Mouse (Mus musculus) inflammation-experienced regulatory T-cells, adult 6 months (primary cell): ENCODE measurements around the gene Ankrd54. TPM values are rescaled to one million over a fixed set of nuclear protein-coding genes. Genes with fewer than 3 reads are reported as not detected.
"Not testable (repeated sequence)": the region's sequence is repeated elsewhere in the genome, so short reads cannot be mapped to it uniquely, and the experiment has no call there.

ENCODE experiments used
- ATAC-seq: one replicate; pipeline ENCODE4 v1.8.0; 2017
- polyA plus RNA-seq, 3 experiments: library from polyadenylated mRNA; unstranded; fragments of 100-300 nt; shearing (Covaris generic); gene quantifications; one replicate each; pipeline ENCODE4 v1.2.1; 2017

Ankrd54 gene
- polyA plus RNA-seq, 3 experiments from 2014 or later: 5.5 to 10.8 (median 9.2) TPM

- ATAC-seq: not testable (repeated sequence)
These were observed 54.9 kb downstream of the Ankrd54 start for GRCm38 (mm10) chr15:79007836-79008235.

- ATAC-seq: no peak
These were observed 55.6 kb downstream of the Ankrd54 start for GRCm38 (mm10) chr15:79007059-79007458.

GRCm38 (mm10) chr15:79006638-79007037 lies 56.1 kb downstream of the Ankrd54 start:
- ATAC-seq: no peak

- ATAC-seq: no peak
These were observed 57.1 kb downstream of the Ankrd54 start for GRCm38 (mm10) chr15:79005581-79005980.

Other genes with a start within 250 kb of the Ankrd54 start
- not detected for gene Cdc42ep1, start 220.3 kb downstream of the Ankrd54 start, polyA plus RNA-seq
- not detected for gene Lgals2, start 207.4 kb downstream of the Ankrd54 start, polyA plus RNA-seq
- 10 to 100 TPM; 11.9 to 22.5 (median 16.1) TPM for gene Gga1, start 185.7 kb downstream of the Ankrd54 start, polyA plus RNA-seq
- not detected for gene Gm49510, start 163.2 kb downstream of the Ankrd54 start, polyA plus RNA-seq
- gene Sh3bp1, start 163.1 kb downstream of the Ankrd54 start, polyA plus RNA-seq: 10 to 100 TPM; 49.5 to 72.6 (median 52.6) TPM
- gene Pdxp, start 149.0 kb downstream of the Ankrd54 start, polyA plus RNA-seq: 1 to 10 TPM in 2 of 3 experiments, under 1 TPM in 1; 0.94 to 3.8 (median 3.3) TPM
- gene Lgals1, start 136.2 kb downstream of the Ankrd54 start, polyA plus RNA-seq: 1,000 to 10,000 TPM in 1 of 3 experiments, 100 to 1,000 TPM in 2; 309 to 2,729 (median 443) TPM
- 10 to 100 TPM; 38.8 to 53.8 (median 51.1) TPM for gene Nol12, start 128.0 kb downstream of the Ankrd54 start, polyA plus RNA-seq
- gene Triobp, start 115.2 kb downstream of the Ankrd54 start, polyA plus RNA-seq: 10 to 100 TPM; 14.8 to 27.1 (median 20.3) TPM
- gene H1f0, start 34.4 kb downstream of the Ankrd54 start, polyA plus RNA-seq: 10 to 100 TPM; 31.0 to 52.3 (median 36.9) TPM
- not detected for gene Galr3, start 21.0 kb downstream of the Ankrd54 start, polyA plus RNA-seq
- 100 to 1,000 TPM; 224 to 286 (median 240) TPM for gene Eif3l, start 12.3 kb upstream of the Ankrd54 start, polyA plus RNA-seq
- 10 to 100 TPM in 2 of 3 experiments, 1 to 10 TPM in 1; 7.0 to 20.8 (median 13.3) TPM for gene Micall1, start 46.0 kb upstream of the Ankrd54 start, polyA plus RNA-seq
- gene Polr2f, start 78.1 kb upstream of the Ankrd54 start, polyA plus RNA-seq: 100 to 1,000 TPM; 109 to 122 (median 116) TPM
- gene 1700088E04Rik, start 78.4 kb upstream of the Ankrd54 start, polyA plus RNA-seq: 1 to 10 TPM; 5.4 to 7.1 (median 5.9) TPM
- not detected for gene Sox10, start 102.3 kb upstream of the Ankrd54 start, polyA plus RNA-seq
- gene Pick1, start 166.3 kb upstream of the Ankrd54 start, polyA plus RNA-seq: 1 to 10 TPM; 6.6 to 8.4 (median 8.3) TPM
- gene Gm49486, start 166.5 kb upstream of the Ankrd54 start, polyA plus RNA-seq: not detected
- gene Slc16a8, start 191.9 kb upstream of the Ankrd54 start, polyA plus RNA-seq: not detected
- 1 to 10 TPM in 1 of 3 experiments, under 1 TPM in 1, not detected in 1; 0.21 to 1.6 TPM for gene Baiap2l2, start 222.6 kb upstream of the Ankrd54 start, polyA plus RNA-seq